Comparison of ENCODE assay signal across 15 mouse cellular contexts in genomic region chr12:51016081-51016480, GRCm38 (mm10).
"Had no signal": no experiment of that assay in that cellular context is flagged by ENCODE, and none has a peak within 500 bp of the region (broad histone marks: within the 10 kb centered on the region; RNA-seq: fewer than 3 reads in every experiment).

No protein-coding gene starts in this region.

- H3K9me3 ChIP-seq: limb, embryonic 10.5 days; liver, embryonic 12.5 days; midbrain, embryonic 10.5 days; midbrain, embryonic 15.5 days; neural tube, embryonic 13.5 days had no signal

- H3K36me3 ChIP-seq: limb, embryonic 10.5 days; liver, embryonic 12.5 days; midbrain, embryonic 10.5 days; midbrain, embryonic 15.5 days; neural tube, embryonic 13.5 days had no signal

- H3K9ac ChIP-seq: liver, embryonic 12.5 days; lung, embryonic 14.5 days; midbrain, embryonic 15.5 days; neural tube, embryonic 13.5 days had no signal

- H3K4me3 ChIP-seq: limb, embryonic 10.5 days; liver, embryonic 12.5 days; midbrain, embryonic 10.5 days; midbrain, embryonic 15.5 days; neural tube, embryonic 13.5 days had no signal

- H3K27me3 ChIP-seq: liver, embryonic 12.5 days; neural tube, embryonic 13.5 days had no signal

- H3K4me2 ChIP-seq: liver, embryonic 12.5 days; lung, embryonic 14.5 days; midbrain, embryonic 15.5 days; neural tube, embryonic 13.5 days had no signal

- H3K27ac ChIP-seq: limb, embryonic 10.5 days; liver, embryonic 12.5 days; midbrain, embryonic 10.5 days; midbrain, embryonic 15.5 days; neural tube, embryonic 13.5 days had no signal

- ATAC-seq: intestine, postnatal 0 days; liver, embryonic 12.5 days; midbrain, embryonic 15.5 days had no signal

- DNase-seq: kidney, adult 8-10 months; kidney, postnatal 25 days; layer of hippocampus, adult 9-11 months; layer of hippocampus, postnatal 36 days; lung, embryonic 14.5 days; lung, postnatal 10 days; lung, postnatal 4 days; retina, postnatal 1 day; thymus, postnatal 4 days had no signal

- H3K4me1 ChIP-seq: limb, embryonic 10.5 days; liver, embryonic 12.5 days; midbrain, embryonic 10.5 days; midbrain, embryonic 15.5 days; neural tube, embryonic 13.5 days had no signal
